Mouse (Mus musculus): ENCODE results near the gene Vstm2l. TPM values are rescaled to one million over a fixed set of nuclear protein-coding genes. Genes with fewer than 3 reads are reported as not detected.

Vstm2l gene
- polyA plus RNA-seq, 1 experiment from 2014 or later, result 26.6 TPM

- Histone ChIP-seq H3K36me3 (ENCODE audit: control insufficient read depth, insufficient read depth, low read length) (0 out of 2 replicates have a peak, but pooled peaks cover 2% of the 10 kb centered on the region), H3K9ac (ENCODE audit: low read depth, low read length) (peak overlapping the region; percentile 60), H3K4me1 (ENCODE audit: control insufficient read depth, insufficient read depth, low read length) (peaks cover 20% of the 10 kb centered on the region), H3K27me3 (ENCODE audit: control insufficient read depth, insufficient read depth, low read depth, low read length) (no peaks in the 10 kb centered on the region), H3K4me3 (ENCODE audit: low read depth, low read length) (peak overlapping the region; percentile 39), H3K4me2 (ENCODE audit: low read length) (peak overlapping the region; percentile 67), H3K9me3 (replicated peaks; ENCODE audit: control insufficient read depth, low read length, poor library complexity, severe bottlenecking) (no peaks in the 10 kb centered on the region), H3K27ac (ENCODE audit: low read length) (peak overlapping the region; percentile 43)
- peak; percentile 74 for ATAC-seq
- WGBS, result under 1% methylated on average over 44 of the region's 47 CpGs
Measured at GRCm38 (mm10) chr2:157943514-157944155, 29.2 kb downstream of the Vstm2l start.

DNA sequence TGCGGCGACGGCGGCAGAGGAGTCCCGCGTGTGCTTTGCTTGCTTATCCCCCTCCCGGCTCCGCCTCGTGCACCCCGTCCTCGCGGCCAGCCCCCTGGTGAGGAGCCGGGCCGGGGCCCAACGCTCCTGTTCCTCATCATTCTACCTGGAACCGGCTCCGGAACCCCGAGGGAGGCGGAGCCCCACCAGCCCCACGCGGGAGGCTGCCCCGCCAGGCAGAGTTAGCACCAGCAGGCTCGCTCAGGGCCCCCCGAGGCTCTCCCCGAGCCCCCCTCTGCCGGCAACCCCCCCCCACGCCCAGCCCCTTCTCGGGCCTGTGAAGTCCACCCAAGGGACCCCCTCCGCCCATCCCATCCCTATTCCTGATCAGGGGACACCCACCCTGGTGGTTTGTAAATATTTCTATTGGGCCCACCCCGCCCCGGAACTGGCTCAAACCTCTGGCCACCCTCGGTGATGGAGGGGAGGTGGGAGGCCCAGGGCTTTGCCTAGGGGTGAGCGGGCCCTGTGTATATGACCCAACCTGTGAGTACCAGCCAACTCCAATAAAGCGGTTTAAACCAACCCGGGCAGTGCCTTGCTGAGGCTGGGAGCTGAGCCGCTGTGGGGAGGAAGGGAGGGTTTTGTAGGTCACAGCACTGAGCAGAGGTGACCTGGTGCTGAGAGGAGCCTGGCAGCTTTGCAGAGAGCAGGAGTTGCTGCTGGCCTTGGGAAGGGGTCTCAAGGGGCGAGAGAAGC, 29.9 kb downstream of the Vstm2l start:
- Histone ChIP-seq H3K4me1 (ENCODE audit: control insufficient read depth, insufficient read depth, low read length) (peaks cover 20% of the 10 kb centered on the region), H3K36me3 (ENCODE audit: control insufficient read depth, insufficient read depth, low read length) (0 out of 2 replicates have a peak, but pooled peaks cover 2% of the 10 kb centered on the region), H3K27me3 (ENCODE audit: control insufficient read depth, insufficient read depth, low read depth, low read length) (no peaks in the 10 kb centered on the region), H3K9ac (ENCODE audit: low read depth, low read length) (peak overlapping the region; percentile 60), H3K9me3 (replicated peaks; ENCODE audit: control insufficient read depth, low read length, poor library complexity, severe bottlenecking) (no peaks in the 10 kb centered on the region), H3K27ac (ENCODE audit: low read length) (peak overlapping the region; percentile 43), H3K4me2 (ENCODE audit: low read length) (peak overlapping the region; percentile 67), H3K4me3 (ENCODE audit: low read depth, low read length) (peak overlapping the region; percentile 39)
- ATAC-seq, result peak; percentile 29; the same call in 1 of the 2 replicates
- 13% methylated on average over 32 of the region's 37 CpGs for WGBS

DNA sequence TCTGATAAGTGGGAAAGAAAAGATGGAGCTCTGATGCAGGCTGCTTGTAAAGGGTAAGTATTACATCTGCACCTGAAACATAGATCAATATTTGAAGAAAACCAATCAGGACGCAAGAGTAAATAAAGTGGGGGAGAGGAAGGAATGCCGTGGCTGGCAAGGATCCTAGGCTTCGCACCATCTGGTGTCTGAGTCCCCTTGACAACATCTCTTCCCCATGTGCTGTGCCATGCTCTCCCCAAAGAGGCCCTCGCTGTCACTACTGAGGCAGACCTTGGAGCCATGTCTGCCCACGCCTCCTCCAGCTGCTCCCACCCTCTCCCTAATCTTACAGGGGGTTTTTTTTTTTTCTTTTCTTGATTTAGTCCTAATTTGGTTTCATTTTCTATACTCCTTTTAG, 39.5 kb downstream of the Vstm2l start:
- Histone ChIP-seq H3K9me3 (replicated peaks; ENCODE audit: control insufficient read depth, low read length, poor library complexity, severe bottlenecking) (no peaks in the 10 kb centered on the region), H3K27ac (ENCODE audit: low read length) (no peak overlapping the region), H3K4me3 (ENCODE audit: low read depth, low read length) (no peak overlapping the region), H3K9ac (ENCODE audit: low read depth, low read length) (no peak overlapping the region), H3K4me2 (ENCODE audit: low read length) (no peak overlapping the region), H3K36me3 (ENCODE audit: control insufficient read depth, insufficient read depth, low read length) (no peaks in the 10 kb centered on the region), H3K27me3 (ENCODE audit: control insufficient read depth, insufficient read depth, low read depth, low read length) (no peaks in the 10 kb centered on the region), H3K4me1 (ENCODE audit: control insufficient read depth, insufficient read depth, low read length) (no peaks in the 10 kb centered on the region)
- WGBS, result 77% methylated on average over 5 of the region's 5 CpGs
- no peak for ATAC-seq

GRCm38 (mm10) chr2:157957707-157958108, 43.3 kb downstream of the Vstm2l start:
- H3K9me3 ChIP-seq (replicated peaks; ENCODE audit: control insufficient read depth, low read length, poor library complexity, severe bottlenecking), result no peaks in the 10 kb centered on the region
- 5% methylated on average over 2 of the region's 2 CpGs for WGBS
- no peak overlapping the region for H3K4me2 ChIP-seq (ENCODE audit: low read length)
- no peak overlapping the region for H3K9ac ChIP-seq (ENCODE audit: low read depth, low read length)
- H3K4me3 ChIP-seq (ENCODE audit: low read depth, low read length), result no peak overlapping the region
- no peaks in the 10 kb centered on the region for H3K4me1 ChIP-seq (ENCODE audit: control insufficient read depth, insufficient read depth, low read length)
- ATAC-seq, result no peak
- H3K27ac ChIP-seq (ENCODE audit: low read length), result no peak overlapping the region
- no peaks in the 10 kb centered on the region for H3K27me3 ChIP-seq (ENCODE audit: control insufficient read depth, insufficient read depth, low read depth, low read length)
- H3K36me3 ChIP-seq (ENCODE audit: control insufficient read depth, insufficient read depth, low read length), result no peaks in the 10 kb centered on the region

GRCm38 (mm10) chr2:157967856-157968255, 53.4 kb downstream of the Vstm2l start:
- Histone ChIP-seq H3K36me3 (ENCODE audit: control insufficient read depth, insufficient read depth, low read length) (no peaks in the 10 kb centered on the region), H3K4me1 (ENCODE audit: control insufficient read depth, insufficient read depth, low read length) (no peaks in the 10 kb centered on the region), H3K4me3 (ENCODE audit: low read depth, low read length) (no peak overlapping the region), H3K4me2 (ENCODE audit: low read length) (no peak overlapping the region), H3K9ac (ENCODE audit: low read depth, low read length) (no peak overlapping the region), H3K27ac (ENCODE audit: low read length) (no peak overlapping the region), H3K27me3 (ENCODE audit: control insufficient read depth, insufficient read depth, low read depth, low read length) (no peaks in the 10 kb centered on the region), H3K9me3 (replicated peaks; ENCODE audit: control insufficient read depth, low read length, poor library complexity, severe bottlenecking) (no peaks in the 10 kb centered on the region)
- 34% methylated on average over 3 of the region's 3 CpGs for WGBS
- no peak for ATAC-seq

- Histone ChIP-seq H3K27me3 (ENCODE audit: control insufficient read depth, insufficient read depth, low read depth, low read length) (no peaks in the 10 kb centered on the region), H3K4me1 (ENCODE audit: control insufficient read depth, insufficient read depth, low read length) (peaks cover 10% of the 10 kb centered on the region), H3K4me3 (ENCODE audit: low read depth, low read length) (no peak overlapping the region), H3K36me3 (ENCODE audit: control insufficient read depth, insufficient read depth, low read length) (no peaks in the 10 kb centered on the region), H3K9me3 (replicated peaks; ENCODE audit: control insufficient read depth, low read length, poor library complexity, severe bottlenecking) (no peaks in the 10 kb centered on the region), H3K9ac (ENCODE audit: low read depth, low read length) (no peak overlapping the region), H3K27ac (ENCODE audit: low read length) (no peak overlapping the region), H3K4me2 (ENCODE audit: low read length) (no peak overlapping the region)
- WGBS, result 38% methylated on average over 6 of the region's 6 CpGs
- ATAC-seq, result no peak
Measured at GRCm38 (mm10) chr2:157970124-157970523, 55.7 kb downstream of the Vstm2l start.

DNA sequence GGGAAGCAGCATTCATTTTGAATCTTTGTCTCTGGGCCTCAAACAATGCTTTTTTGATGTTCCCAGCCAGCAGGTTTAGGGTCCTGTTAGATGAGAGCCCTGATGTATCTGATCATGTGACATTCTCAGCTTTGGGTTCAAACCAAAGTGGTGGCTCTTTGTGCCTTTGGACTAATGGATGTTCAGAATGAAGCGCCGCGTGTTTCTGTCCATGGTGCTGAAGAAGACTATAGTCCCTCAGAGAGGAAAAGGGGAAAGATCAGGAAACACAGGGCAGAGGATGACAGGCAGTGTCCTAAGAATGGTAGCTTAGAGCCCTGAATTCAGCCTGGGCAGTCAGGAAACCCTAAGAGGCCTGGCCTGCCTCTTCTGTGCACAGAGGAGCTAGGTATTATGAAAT, 56.2 kb downstream of the Vstm2l start:
- Histone ChIP-seq H3K27me3 (ENCODE audit: control insufficient read depth, insufficient read depth, low read depth, low read length) (no peaks in the 10 kb centered on the region), H3K36me3 (ENCODE audit: control insufficient read depth, insufficient read depth, low read length) (no peaks in the 10 kb centered on the region), H3K27ac (ENCODE audit: low read length) (no peak overlapping the region), H3K4me3 (ENCODE audit: low read depth, low read length) (no peak overlapping the region), H3K4me1 (ENCODE audit: control insufficient read depth, insufficient read depth, low read length) (peaks cover 15% of the 10 kb centered on the region), H3K9ac (ENCODE audit: low read depth, low read length) (no peak overlapping the region), H3K9me3 (replicated peaks; ENCODE audit: control insufficient read depth, low read length, poor library complexity, severe bottlenecking) (no peaks in the 10 kb centered on the region), H3K4me2 (ENCODE audit: low read length) (no peak overlapping the region)
- WGBS, result 6% methylated on average over 3 of the region's 3 CpGs
- ATAC-seq, result no peak

DNA sequence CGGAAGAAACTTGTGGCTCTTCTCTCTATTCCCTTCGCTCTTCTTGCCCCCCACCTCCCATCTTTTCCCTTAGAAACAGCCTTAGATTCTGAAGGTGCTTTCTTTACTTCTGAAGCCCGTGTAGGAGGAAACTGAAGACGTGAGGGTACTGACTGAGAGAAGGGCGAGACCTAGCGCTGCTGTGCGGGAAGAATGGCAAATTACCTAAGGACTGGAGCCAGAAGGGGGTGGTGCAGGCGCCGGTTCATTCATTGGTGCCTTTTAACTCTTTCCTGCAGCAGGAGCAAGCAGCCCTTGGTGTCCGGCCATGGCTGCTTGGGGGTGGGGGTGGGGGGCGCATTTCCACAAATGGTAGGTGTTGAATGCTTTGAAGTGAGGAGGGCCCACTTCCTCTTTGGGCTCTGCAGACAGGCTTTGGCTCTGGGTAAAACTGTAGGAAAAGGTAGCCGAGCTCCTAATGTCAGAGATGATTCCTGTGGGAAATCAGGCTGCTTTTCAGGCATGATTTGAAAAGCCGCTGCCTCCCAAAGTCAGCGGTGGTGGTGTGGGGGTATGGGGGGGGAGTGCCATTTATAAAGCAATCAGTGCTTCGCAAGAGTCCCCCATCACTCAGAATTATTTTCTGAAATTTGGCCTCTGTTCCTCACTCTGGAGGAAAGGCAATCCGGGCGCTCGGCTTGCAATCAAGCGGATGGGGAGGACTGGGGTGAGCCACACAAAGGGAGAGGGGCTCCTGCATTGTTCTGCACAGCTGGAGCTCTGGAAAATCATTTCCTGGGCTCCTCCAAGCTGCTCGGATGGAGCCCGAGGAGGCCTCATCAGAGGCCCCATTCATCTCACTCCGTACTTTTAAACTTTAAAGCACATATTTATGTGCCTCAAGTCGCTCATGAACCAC, 60.4 kb downstream of the Vstm2l start:
- H3K27ac ChIP-seq (ENCODE audit: low read length), result peak overlapping the region; percentile 71
- peak; percentile 71 for ATAC-seq
- peak overlapping the region; percentile 52; the same call in 1 of the 2 replicates for H3K9ac ChIP-seq (ENCODE audit: low read depth, low read length)
- H3K9me3 ChIP-seq (replicated peaks; ENCODE audit: control insufficient read depth, low read length, poor library complexity, severe bottlenecking), result no peaks in the 10 kb centered on the region
- peak overlapping the region; percentile 43 for H3K4me2 ChIP-seq (ENCODE audit: low read length)
- H3K36me3 ChIP-seq (ENCODE audit: control insufficient read depth, insufficient read depth, low read length), result no peaks in the 10 kb centered on the region
- peaks cover 18% of the 10 kb centered on the region for H3K4me1 ChIP-seq (ENCODE audit: control insufficient read depth, insufficient read depth, low read length)
- peak overlapping the region; percentile 6; the same call in 1 of the 2 replicates for H3K4me3 ChIP-seq (ENCODE audit: low read depth, low read length)
- H3K27me3 ChIP-seq (ENCODE audit: control insufficient read depth, insufficient read depth, low read depth, low read length), result no peaks in the 10 kb centered on the region
- WGBS, result 2% methylated on average over 23 of the region's 23 CpGs
